Mouse (Mus musculus) myocyte (in vitro differentiated cells): ENCODE data around the gene Tiam1. TPM values are rescaled to one million over a fixed set of nuclear protein-coding genes. Genes with fewer than 3 reads are reported as not detected.

Experiments
- H3K27me3 ChIP-seq: one replicate; pipeline ENCODE4 v1.6.1; 2011; ENCODE audit not compliant: control insufficient read depth, insufficient read depth, insufficient read length
- H3K36me3 ChIP-seq: one replicate; pipeline ENCODE4 v1.6.1; 2011; ENCODE audit not compliant: control insufficient read depth, insufficient read depth
- H3K4me2 ChIP-seq: one replicate; pipeline ENCODE4 v1.6.1; 2011; ENCODE audit warnings: low read depth, control low read depth
- H3K4me3 ChIP-seq: one replicate; pipeline ENCODE4 v1.5.1; 2011; ENCODE audit warnings: mild to moderate bottlenecking, control low read depth, moderate library complexity
- H3K79me2 ChIP-seq: one replicate; pipeline ENCODE4 v1.6.1; 2011; ENCODE audit not compliant: control insufficient read depth, insufficient read depth
- H3ac ChIP-seq: one replicate; pipeline ENCODE4 v1.6.1; 2011; ENCODE audit not compliant: control insufficient read depth, insufficient read length
- CEBPB ChIP-seq: IDR thresholded peaks from 2 replicates; pipeline ENCODE4 v1.6.1; 2011; ENCODE audit warnings: mild to moderate bottlenecking, moderate library complexity; ENCODE audit not compliant: poor library complexity, insufficient read depth, severe bottlenecking
- E2F4 ChIP-seq: IDR thresholded peaks from one replicate; pipeline ENCODE4 v1.6.1; 2011; ENCODE audit warnings: mild to moderate bottlenecking, control low read depth, moderate library complexity; ENCODE audit not compliant: insufficient read depth
- MAX ChIP-seq: IDR thresholded peaks from one replicate; pipeline ENCODE4 v1.6.1; 2011; ENCODE audit warnings: low read depth, mild to moderate bottlenecking, control low read depth
- MYOD1 ChIP-seq, 3 experiments: IDR thresholded peaks; one replicate each; pipeline ENCODE4 v1.6.1; 2011; ENCODE audit warnings: control low read depth in 2 of 3, low read depth in 2 of 3, mild to moderate bottlenecking in 2 of 3, moderate library complexity in 1 of 3; ENCODE audit not compliant: insufficient read length in 2 of 3, control insufficient read depth in 1 of 3
- MYOG ChIP-seq, 3 experiments: IDR thresholded peaks; one replicate each; pipeline ENCODE4 v1.6.1; 2011; ENCODE audit warnings: control low read depth in 2 of 3, low read depth in 2 of 3, mild to moderate bottlenecking in 2 of 3; ENCODE audit not compliant: insufficient read length in 2 of 3, control insufficient read depth in 1 of 3, insufficient read depth in 1 of 3
- POLR2A ChIP-seq: IDR thresholded peaks from one replicate; pipeline ENCODE4 v1.6.1; 2011; ENCODE audit warnings: low read depth, mild to moderate bottlenecking, control low read depth, moderate library complexity; ENCODE audit not compliant: insufficient read length
- POLR2AphosphoS2 ChIP-seq: IDR thresholded peaks from one replicate; pipeline ENCODE4 v1.6.1; 2011; ENCODE audit warnings: low read depth, control low read depth; ENCODE audit not compliant: insufficient read length
- REST ChIP-seq: IDR thresholded peaks from one replicate; pipeline ENCODE4 v1.6.1; 2011; ENCODE audit warnings: mild to moderate bottlenecking, control low read depth, moderate library complexity; ENCODE audit not compliant: insufficient read depth, insufficient read length
- SRF ChIP-seq: IDR thresholded peaks from one replicate; pipeline ENCODE4 v1.6.1; 2011; ENCODE audit warnings: low read depth; ENCODE audit not compliant: control insufficient read depth, insufficient read length
- TCF12 ChIP-seq: IDR thresholded peaks from one replicate; pipeline ENCODE4 v1.6.1; 2011; ENCODE audit warnings: mild to moderate bottlenecking, control low read depth; ENCODE audit not compliant: poor library complexity, insufficient read depth, severe bottlenecking
- TCF3 ChIP-seq: IDR thresholded peaks from one replicate; pipeline ENCODE4 v1.6.1; 2011; ENCODE audit warnings: low read depth, control low read depth; ENCODE audit not compliant: insufficient read length
- USF1 ChIP-seq: IDR thresholded peaks from one replicate; pipeline ENCODE4 v1.6.1; 2011; ENCODE audit warnings: low read depth, mild to moderate bottlenecking, control low read depth, moderate library complexity
- polyA plus RNA-seq: library from polyadenylated mRNA; unstranded; fragments of >200 nt; fragmentation: generic; extraction: Trizol; gene quantifications from one replicate; pipeline ENCODE4 v1.2.1, GENCODE M21; 2012; ENCODE audit warnings: missing spikeins

Gene Tiam1
- polyA plus RNA-seq, 1 experiment, result 2.2 TPM

DNA sequence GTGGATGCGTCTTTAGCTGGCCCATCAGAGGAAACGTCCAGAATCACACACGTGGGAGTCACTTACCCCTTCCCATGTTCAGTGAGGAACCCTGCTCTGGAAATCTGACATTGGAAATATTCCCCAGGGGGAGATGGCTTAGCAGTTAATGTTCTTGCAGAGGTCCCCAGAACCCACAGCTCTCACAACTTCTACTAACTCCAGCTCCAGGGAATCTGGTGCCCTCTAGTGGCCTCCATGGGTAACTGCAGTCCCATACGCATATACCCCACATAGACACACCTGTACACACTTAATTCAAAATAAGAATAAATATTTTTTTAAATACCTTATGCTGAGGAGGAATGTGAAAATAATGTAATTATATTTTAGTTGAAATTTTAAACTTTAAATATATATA is 23.6 kb downstream of the Tiam1 start:
- H3K4me2 ChIP-seq, result no peak overlapping the region
- H3K4me3 ChIP-seq, result no peak overlapping the region
- H3K27me3 ChIP-seq, result no peaks in the 10 kb centered on the region
- no peaks in the 10 kb centered on the region for H3K79me2 ChIP-seq
- no peak overlapping the region for H3ac ChIP-seq
- no peaks in the 10 kb centered on the region for H3K36me3 ChIP-seq
- TF ChIP-seq E2F4 (no peak), CEBPB (no peak), TCF12 (no peak), SRF (no peak)

DNA sequence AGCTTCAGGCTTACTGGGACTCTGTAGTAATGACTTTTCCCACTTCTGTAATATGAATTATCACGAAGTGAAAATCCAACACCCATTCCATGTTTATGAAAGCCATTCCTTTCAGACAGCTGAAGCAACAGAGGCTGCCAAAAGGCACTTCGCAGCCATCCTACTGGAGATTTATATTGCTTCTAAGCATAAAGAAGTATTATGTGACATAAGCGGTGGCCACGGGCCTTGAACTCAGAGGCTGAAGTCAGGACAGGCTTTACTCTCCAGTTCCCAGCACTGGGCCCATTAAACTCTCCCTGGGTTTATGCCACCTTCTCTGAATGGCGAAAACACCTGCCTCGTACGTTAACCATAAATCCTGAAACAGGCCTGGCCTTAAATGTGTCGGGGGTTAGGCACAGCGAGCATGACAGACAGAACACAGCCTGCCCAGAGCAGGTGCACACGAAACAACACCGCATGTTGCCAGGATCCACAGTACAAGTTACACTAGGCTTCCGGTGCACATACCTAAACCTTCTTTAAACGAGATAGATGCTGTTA is 26.9 kb downstream of the Tiam1 start:
- Histone ChIP-seq H3K4me2 (no peak overlapping the region), H3ac (no peak overlapping the region)
- no peak for TF ChIP-seq USF1
- no peak for TF ChIP-seq REST
- TF ChIP-seq CEBPB, result no peak
- no peak for TF ChIP-seq TCF3
- no peak for TF ChIP-seq MYOG (IDR thresholded peaks at IDR 0.05; ENCODE audit: control insufficient read depth in 1 of 3, insufficient read depth in 1 of 3, insufficient read length in 2 of 3, low read depth in 2 of 3)

DNA sequence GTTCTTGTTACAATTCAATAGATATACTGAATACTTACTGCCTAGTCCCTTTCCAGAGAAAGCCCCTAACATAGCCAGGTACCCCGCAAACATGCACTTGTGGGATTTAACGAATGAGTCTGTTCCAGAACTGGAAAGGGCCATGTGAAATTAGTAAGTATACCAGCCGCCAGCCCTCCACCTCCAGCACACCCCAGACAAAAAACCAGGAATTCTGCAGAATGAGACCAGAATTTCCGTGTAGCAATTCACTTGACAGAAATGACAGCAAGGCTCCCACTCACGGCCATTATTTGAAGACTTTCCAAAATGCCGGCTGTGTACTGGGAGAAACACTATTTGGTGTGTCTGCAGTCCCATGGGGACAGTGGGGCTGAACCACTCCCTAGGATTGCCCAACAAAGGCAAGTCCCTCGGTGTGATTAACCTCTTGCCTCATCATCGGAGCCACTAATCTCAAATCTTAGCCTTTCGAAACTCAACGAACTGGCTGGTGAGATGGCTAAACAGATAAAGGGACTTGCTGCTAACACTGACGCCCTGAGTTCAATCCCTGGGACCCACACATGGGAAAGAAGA is 30.9 kb downstream of the Tiam1 start:
- H3ac ChIP-seq, result no peak overlapping the region
- no peaks in the 10 kb centered on the region for H3K79me2 ChIP-seq
- H3K36me3 ChIP-seq, result no peaks in the 10 kb centered on the region
- H3K27me3 ChIP-seq, result no peaks in the 10 kb centered on the region
- no peak overlapping the region for H3K4me2 ChIP-seq
- H3K4me3 ChIP-seq, result no peak overlapping the region
- TF ChIP-seq MAX, result no peak
- TF ChIP-seq SRF, result no peak

More for the DNA sequence above, 26.9 kb downstream of the Tiam1 start:
- Histone ChIP-seq H3K4me3 (no peak overlapping the region), H3K27me3 (no peaks in the 10 kb centered on the region), H3K36me3 (no peaks in the 10 kb centered on the region), H3K79me2 (no peaks in the 10 kb centered on the region)

DNA sequence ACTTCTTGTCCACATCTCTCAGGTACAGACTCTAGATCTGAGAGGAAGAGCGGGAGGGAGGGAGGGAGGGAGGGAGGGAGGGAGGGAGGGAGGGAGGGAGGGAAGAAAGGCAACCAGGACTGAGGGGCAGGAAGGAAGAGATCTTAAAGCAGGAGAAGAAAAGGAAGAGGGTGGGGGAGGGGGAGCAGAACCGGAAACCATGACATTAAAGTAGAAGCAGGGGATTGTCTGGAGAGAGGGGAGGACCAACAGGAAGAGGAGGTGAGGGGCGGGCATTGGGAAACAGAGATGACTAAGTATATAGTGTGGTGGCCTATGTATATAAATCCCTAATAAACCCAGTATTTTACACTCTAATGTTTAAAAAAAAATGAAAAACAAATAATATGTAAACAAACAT is 34.1 kb downstream of the Tiam1 start:
- Histone ChIP-seq H3K36me3 (no peaks in the 10 kb centered on the region), H3K4me3 (no peak overlapping the region), H3K79me2 (no peaks in the 10 kb centered on the region), H3ac (no peak overlapping the region), H3K4me2 (no peak overlapping the region), H3K27me3 (no peaks in the 10 kb centered on the region)
- TF ChIP-seq TCF3, result no peak
- TF ChIP-seq MAX, result no peak
- TF ChIP-seq POLR2A, result no peak
- TF ChIP-seq TCF12, result no peak
- TF ChIP-seq MYOG (IDR thresholded peaks at IDR 0.05; ENCODE audit: control insufficient read depth in 1 of 3, insufficient read depth in 1 of 3, insufficient read length in 2 of 3, low read depth in 2 of 3), result no peak
- TF ChIP-seq SRF, result no peak
- no peak for TF ChIP-seq E2F4
- TF ChIP-seq REST, result no peak
- TF ChIP-seq MYOD1 (IDR thresholded peaks at IDR 0.05; ENCODE audit: control insufficient read depth in 1 of 3, insufficient read length in 2 of 3, low read depth in 2 of 3), result no peak
- no peak for TF ChIP-seq USF1
- TF ChIP-seq CEBPB, result no peak
- no peak for TF ChIP-seq POLR2AphosphoS2

DNA sequence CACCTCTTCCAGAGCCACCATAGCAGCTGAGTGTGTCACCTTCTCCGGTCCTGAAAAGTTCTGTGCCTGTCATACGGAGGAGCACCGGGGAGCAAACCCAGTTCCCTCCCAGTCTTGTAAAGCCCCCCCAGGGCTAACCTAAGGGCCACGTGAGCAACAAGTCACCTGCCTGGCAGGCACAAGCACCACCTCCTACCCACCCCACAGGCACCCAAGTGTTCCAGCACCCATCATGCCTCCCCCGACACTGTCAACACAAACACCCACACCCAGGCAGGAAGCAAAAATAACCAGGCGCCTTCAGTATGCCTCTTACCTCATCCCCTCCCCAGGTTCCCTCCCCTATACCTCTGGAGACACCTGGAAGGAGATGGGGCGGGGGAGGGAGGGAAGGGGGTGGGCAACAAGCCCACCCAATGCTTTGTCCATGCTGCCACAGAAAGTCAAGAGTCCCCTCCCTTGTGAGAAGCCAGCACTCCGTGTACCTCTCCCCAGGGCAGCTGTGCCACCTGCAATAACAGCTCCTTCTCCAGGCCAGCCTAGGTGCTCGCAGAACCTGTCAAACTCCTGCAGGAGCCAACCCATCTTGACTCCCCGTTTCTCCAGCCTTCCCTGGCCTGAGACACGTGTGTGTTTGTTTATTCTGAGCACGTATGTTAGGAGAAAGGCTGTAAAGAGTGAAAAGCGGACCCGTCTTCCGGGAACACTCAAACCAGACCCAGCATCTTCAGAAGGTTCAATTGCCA is 38.7 kb downstream of the Tiam1 start:
- Histone ChIP-seq H3K36me3 (no peaks in the 10 kb centered on the region), H3ac (no peak overlapping the region), H3K4me2 (no peak overlapping the region), H3K79me2 (no peaks in the 10 kb centered on the region), H3K27me3 (no peaks in the 10 kb centered on the region), H3K4me3 (no peak overlapping the region)
- TF ChIP-seq POLR2AphosphoS2 (no peak), CEBPB (no peak), MAX (no peak), MYOD1 (IDR thresholded peaks at IDR 0.05; ENCODE audit: control insufficient read depth in 1 of 3, insufficient read length in 2 of 3, low read depth in 2 of 3) (no peak), REST (no peak), USF1 (no peak), E2F4 (no peak), MYOG (IDR thresholded peaks at IDR 0.05; ENCODE audit: control insufficient read depth in 1 of 3, insufficient read depth in 1 of 3, insufficient read length in 2 of 3, low read depth in 2 of 3) (no peak), TCF12 (no peak), SRF (no peak), TCF3 (no peak), POLR2A (no peak)
